Mouse (Mus musculus) natural killer cell, adult 2 months (primary cell): ENCODE data around the gene Ghrhr.

ENCODE experiments used
- DNase-seq, 2 experiments: peaks; one replicate each; pipeline ENCODE4 v3.0.0; 2022; ENCODE audit warnings: low spot score in 2 of 2

Ghrhr gene

DNA sequence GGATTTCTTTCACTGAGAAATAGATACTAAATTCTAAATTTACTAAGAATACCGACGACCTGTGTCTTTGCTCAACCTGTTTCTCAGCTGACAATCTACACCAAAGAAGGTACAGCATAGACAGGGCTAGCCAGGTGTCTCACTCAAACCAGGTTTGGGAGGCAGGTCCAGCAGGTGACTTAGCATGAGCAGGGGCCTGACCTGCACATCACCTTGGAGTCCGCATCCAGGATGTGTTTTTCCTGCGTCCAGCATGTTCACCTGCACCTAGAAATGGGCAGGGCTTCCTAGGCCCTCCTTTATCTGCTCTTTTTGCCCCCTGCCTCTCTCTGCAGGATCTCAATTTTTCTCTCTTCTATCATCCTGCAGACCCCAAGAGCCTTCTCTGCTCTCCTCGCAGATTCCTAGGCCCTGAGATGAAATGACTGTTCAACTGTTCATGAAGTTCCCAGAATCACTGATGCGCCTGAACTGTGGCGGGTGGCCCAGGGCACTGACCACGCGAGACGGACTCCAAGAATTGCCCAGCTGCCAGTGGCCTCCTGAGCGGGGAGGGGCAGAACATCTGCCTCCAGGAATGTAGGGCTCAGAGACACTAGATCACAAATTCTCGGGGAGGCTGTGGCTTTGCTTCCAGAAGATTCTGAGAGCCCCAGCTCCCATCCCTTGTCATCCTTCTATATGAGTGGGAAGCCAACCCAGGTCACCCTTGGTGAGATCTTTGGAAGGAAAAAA lies 22.2 kb upstream of the Ghrhr start:
- DNase-seq: no peak

DNA sequence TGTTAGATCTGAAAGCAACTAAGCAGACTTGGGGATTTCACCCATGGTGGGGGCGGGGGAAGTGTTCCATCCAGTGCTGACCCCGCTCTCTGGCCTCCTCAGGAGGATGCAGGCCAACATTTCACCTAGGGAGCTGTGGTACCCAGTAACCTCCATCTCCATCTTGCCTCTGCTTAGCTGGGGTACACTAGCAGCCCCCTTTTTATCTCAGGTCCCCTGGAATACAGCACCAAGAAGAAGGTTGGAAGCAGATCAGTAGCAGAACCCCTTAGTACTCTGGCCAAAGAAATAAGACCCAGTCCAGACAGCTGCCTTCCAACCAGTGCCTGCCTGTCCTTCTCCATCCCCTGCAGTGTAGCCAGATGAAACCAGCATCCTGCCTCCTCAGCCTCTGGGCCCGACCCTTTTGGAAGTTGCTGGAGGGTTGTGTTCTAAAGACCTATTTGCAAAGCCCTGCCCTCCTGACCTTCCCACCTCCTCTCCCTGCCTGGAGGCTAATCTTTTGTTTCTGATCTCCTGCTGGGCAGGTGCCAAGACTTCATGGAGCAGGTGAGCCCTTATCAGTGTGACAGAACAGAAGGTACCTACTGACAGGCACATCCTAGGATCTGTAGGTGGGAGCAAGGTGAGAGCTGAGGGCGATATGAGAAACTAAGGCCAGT lies 21.5 kb upstream of the Ghrhr start:
- no peak for DNase-seq

DNA sequence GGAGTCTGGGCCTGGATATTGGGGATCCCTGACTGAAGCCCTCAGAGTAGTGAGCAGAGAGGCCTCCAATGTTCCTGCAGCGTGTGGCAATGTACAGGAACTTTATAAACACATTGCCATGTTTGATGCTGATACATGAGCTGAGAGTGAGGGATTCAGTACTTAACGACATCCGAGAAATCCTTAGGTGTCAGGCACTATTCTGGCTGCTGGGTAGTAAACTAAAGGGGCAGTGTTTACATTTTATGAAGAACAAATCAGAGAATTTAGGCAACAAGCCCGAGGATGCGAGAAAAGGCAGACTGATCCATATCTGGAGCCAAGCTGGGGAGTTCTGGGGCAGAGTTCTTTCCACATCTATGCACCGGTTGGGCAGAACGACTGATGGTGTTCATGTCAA lies 20.5 kb upstream of the Ghrhr start:
- DNase-seq: no peak

DNA sequence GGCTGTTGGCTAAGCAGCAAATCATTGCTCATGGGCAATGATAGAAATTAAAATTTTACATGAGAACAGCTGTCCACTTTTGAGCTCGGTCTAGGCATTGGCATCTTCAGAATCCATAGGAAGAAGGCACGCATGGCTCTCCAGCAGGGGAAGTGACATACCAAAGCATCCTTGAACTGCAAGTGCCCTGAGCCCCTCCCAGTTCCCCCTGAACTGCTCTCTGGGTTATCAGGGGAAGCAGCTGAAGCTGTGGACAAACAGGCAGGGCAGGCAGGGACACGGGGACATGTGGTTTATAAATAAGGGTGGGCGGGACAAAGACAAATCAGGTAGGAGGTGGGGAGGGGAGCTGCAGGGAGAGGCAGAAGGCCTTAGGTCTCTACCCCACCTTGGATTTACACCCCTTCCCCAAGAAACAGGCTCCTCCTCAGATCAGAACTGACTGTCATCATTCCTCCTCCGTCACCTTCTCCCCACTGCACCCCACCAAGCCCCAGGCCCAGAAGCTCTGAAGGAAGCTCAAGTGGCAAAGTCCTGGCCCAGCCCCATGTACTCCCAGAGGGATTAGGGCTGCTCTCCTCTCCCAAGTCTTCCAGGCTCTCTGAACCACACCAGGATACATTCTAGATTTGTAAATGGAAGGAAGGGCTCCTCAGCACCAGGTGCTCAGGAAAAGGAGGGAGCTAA lies 19.9 kb upstream of the Ghrhr start:
- DNase-seq: no peak

DNA sequence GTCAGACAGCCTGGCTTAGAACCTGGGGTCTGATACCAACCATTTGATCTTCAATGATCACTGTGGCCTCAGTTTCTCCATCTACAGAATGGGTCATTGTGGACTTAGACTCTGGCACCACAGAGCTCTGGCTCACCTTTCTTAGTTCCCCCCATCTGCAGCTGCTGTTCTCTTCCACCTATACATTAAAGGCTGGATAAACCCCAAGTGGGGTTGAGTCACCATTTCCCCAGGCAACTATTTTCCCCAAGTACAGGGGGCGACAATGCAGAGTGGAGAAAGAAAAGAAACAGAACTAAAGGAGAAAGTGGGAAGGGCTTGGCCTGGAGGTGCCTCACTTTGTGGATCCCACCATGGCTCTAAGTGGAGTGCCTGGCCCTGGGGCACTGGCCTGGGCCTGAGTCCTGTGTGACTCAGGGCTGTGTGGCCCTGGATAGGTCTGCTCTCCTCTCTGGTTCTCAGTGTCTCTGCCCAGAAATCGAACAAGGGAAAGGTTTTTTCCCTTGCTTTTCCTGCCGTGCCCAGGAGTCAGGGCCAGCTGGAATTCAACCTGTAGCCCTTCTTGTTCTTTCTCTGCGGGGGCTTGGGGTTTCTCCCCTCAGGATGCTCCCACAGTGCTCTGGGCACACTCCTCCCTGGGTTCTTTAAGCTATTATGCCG lies 19.0 kb upstream of the Ghrhr start:
- DNase-seq: no peak

DNA sequence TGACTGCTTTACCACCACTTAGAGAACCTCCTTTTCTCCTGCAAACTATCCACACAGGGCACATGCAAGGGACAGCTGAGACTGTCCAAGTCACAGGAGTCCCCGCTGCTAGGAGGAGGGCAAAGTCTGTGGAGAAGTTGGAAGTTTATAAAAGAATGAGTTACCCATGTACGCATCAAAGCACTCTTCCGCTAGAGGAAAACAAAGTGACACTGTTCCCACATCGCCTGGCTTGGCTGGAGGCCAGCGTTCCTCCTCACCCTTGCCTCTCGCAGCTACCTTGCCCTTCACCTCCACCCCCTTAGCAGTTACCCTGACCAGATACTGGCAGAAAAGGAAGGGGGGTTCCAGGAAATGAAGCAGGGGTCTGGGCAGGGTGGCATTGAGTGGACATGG lies 18.5 kb upstream of the Ghrhr start:
- no peak for DNase-seq

DNA sequence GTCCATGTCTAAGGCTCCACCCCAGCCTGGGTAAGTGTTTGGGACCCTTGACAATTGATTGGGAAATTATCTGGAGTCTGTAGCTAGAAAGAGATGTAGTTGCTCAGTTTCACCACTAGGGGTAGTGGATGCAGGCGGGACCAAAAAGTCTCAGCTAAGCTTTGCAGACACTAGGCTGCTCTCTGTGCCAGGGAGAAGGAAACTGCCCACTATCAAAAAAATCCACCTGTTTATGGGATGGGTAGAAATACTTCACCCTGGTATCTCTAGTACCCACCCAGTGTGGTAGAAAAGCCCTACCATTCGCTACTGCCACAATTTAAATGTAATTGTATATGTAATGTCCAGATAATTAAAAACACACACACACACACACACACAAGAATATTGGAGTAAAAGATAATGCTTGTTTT lies 17.4 kb upstream of the Ghrhr start:
- no peak for DNase-seq

DNA sequence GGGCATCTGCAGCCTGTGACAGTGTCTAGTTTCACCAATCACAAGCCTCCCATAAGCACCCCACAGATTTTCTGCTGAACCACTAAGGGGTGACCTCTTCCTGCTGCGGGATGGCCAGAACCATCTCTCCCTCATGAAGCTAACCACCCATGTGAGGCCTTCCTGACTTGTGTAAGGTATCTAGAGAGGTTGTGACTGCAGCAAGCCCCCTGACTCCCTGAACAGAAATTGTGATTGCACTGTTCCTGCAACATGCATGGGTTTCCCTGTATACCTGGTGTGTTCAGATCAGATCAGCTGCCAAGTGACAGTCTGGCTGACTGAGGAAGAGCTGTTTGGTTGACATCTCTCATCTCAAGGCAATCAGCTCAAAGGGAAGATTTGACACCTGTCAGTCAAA lies 13.4 kb upstream of the Ghrhr start:
- no peak for DNase-seq

DNA sequence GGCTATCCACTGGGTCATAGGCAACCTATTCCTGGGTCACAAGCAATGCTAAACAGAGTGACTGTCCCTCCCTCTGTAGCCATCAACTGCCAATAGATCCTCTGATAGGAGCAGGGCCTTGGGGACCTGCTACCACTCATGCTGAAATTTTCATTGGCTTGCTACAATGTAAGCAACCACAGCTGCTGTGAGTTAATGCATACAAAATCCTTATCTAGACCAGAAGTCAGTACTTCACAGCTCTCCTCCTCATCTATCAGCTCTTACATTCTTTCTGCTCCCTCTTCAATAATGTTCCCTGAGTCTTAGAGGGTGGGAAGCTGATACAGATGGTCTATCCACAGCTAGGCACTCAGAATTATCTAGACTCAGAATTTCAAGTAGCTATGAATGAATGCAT lies 9.0 kb upstream of the Ghrhr start:
- DNase-seq: no peak

DNA sequence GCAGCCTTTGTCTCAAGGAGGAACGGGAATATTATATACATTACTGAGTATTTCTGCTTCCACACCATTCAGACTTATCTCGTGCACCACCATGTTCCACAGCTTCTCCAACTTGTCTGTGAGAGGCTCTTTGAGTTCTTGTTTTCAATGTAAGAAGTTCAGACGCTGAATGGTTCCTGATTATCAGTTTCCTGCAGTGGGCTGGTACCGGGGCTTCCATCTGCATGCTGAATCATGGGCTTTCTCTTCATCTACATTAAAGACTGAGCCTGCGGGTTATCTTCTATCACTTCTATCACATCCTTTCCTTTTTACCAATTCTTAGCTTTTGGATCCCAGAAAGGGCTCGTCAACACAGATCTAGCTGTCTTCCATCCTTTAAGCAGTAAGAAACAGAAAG lies 5.3 kb upstream of the Ghrhr start:
- no peak for DNase-seq

DNA sequence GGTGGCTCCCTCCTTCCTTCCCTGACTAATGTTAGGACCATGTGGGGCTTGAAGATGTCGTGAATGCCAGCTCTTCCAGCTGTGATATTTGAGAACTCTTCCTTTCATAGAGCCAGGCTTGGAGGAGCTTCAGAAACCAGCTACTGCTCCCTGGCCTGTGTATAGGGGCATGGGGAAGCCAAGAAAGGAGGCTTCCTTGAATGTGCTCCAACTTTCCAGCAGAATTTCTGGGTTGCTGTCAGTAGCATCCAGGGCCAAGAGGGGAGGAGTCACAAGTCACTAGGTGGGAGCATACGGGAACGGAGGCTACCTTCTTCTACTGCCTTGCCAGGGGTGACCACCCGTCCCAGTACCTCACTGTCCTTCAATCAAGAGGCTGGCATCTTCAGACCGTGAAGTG lies 416 bp downstream of the Ghrhr start:
- DNase-seq: no peak

DNA sequence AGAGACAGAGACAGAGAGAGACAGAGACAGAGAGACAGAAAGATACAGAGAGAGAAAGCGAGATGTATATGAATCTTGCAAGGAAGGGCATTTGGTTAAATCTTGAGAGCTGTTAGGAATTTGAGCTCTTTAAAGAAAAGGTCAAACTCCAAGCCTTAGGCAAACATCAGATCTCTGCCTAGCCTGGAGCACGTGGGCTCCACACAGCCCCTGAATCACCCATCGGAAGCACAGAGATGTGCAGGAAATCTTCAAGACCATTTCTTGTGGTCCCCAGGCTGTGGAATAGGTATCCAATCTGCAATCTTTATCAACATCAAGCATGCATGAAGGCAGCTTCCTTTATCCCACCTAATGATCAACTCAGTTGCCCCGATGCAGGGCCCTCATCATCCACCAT lies 1.4 kb downstream of the Ghrhr start:
- DNase-seq: no peak

DNA sequence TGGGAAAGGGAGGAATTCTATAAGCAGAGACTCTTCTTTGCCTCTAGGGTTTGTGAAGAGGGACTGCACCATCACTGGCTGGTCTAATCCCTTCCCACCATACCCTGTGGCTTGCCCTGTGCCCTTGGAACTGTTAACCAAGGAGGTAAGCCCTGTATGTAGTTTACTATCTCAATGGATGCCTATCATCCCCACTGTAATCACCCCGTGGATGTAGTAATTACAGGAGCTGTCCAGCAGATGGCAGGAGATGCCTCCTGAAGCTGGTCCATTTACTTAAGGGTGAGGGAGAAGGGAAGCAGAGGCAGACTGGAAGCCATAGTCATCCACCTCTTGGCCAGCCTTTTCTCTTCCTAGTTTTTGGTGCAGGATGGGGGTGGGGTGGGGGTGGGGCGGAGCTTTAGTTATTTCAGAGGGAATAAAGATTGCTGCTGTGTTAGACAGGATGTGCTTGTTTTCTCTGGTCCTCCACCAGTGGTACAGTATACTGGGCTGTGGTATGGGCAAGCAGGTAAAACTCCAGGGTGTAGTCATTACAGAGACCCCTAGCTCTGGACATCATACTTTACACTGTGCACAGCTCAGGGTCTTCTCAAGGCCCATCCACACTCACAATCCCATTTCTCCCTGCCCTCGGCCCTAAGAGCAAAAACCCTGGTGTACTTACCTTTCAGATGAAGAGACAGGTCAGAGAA lies 3.7 kb downstream of the Ghrhr start:
- no peak for DNase-seq

DNA sequence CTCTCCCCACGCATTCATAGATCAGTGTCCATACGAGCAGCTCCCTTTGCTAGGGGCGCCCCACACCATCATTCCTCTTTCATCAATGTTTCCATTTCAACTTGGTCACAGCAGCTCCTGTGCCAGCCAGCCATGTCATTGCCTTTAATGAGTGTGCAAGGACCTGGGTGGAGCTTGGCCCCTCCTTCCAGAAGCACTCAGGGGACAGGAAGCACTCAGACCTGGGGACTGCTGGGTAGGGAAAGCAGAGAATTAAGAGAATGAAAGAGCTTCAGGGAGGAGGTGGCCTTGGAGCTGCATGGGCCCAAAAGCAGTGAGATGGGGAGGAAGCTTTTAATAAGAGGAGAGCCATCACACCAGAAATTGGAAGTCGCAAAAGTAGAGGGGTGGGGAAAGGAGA lies 5.9 kb downstream of the Ghrhr start:
- DNase-seq: no peak

DNA sequence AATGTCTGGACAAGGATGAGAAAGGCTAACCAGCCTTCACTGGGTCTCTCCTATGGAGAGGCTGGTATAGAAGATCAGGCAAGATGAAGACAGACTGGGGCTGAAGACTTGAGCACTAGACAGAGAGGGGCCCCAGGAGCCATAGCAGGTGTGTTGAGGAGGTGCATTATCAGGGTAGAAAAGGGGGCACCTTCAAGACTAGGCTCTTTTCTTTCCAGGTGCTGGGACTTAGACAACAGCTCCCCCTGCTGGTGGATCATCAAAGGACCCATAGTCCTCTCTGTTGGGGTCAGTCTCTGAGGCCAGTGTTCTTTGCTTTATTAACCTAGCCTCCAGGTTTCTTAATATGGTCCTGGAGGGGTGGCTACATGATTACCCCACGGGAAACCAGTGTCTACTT lies 7.8 kb downstream of the Ghrhr start:
- DNase-seq: peak; percentile 6 to 26

DNA sequence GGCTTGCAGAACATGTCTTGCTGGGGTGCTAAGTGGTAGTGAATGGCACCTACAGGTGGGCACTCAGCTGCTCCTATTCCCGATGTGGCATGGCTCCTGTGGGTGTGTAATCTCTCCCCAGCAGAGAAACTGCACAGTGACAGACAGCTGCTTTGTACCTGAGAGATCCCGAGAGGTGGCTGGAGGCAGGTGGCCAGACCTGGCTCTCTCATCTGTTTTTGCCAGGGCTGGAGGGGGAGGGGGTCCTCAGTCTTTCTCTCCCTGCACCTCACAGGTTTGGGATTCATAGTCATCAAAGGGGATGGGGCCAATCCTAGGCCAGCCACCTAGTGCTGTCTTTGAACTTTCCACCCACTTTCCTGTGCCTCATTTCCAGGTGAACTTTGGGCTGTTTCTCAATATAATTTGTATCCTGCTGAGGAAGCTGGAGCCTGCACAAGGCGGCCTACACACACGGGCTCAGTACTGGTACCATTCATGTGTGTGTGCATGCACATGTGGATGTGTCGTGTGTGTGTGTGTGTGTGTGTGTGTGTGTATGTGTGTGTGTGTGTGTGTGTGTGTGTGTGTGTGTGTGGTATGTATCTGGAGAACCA lies 8.4 kb downstream of the Ghrhr start:
- no peak for DNase-seq

DNA sequence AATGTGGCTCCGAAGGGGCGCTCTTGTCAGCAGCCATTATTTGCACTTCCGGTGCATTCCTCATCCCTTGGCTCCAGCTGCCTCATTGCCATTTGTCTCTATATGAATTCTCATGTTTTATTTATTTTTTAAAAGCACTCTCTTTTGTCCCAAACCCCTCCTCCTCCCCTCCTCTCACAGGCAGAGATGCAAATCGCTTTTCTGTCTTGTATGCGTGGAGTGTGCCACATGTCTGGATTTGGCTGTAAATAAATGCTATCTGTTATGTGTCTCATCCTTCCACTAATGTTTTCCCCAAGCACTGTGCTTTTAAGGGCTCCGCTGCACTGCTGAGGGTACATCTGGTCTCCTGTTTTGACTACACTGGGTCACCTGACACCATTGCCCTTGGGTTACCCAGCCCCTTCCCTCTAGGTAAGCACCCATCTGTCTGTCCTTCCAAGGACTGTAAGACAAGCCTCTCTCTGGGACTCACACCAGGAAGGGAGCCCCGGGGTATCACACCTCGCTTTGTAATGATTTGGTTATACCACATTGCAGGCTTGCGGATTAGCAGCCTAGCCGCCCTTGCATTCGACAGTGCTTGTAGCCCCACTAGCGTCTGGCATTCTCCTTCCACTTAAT lies 12.6 kb downstream of the Ghrhr start:
- no peak for DNase-seq

DNA sequence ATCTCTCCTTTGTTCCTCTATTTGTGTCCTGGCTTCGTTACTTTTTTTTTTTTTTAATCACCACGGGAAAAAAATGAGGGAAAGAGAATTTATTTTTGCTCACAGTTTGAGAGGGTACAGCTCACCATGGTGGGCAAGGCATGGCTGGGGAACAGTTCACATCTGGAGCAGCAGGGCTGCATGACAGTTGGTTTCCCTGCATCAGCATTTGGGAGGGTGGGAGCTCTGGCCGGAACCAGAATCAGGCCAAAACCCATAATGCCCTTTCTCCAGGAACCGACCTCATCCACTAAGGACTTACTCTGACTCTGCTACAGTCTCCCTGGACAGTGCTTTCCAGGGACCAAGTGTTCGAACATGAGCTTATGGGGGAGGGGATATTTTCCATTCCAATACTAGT lies 13.2 kb downstream of the Ghrhr start:
- DNase-seq: no peak

DNA sequence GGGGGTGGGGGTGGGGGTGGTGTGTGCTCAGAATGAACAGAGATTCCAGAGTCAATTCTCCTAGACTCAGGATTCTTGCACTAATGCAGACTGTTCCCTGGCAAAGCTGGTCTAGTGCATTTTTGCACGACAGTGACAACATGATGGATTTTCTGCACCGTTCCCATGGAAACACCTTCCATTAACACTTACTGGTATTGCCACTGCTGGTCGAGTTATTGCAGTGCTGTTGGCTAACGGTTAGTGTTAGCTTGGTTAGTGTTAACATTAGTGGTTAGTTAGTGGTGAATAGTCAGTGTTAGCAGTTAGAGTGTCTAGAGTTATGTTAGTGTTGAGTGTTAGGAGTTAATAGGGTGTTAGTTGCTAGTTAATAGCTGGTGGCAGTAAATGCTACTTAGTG lies 15.7 kb downstream of the Ghrhr start:
- no peak for DNase-seq

DNA sequence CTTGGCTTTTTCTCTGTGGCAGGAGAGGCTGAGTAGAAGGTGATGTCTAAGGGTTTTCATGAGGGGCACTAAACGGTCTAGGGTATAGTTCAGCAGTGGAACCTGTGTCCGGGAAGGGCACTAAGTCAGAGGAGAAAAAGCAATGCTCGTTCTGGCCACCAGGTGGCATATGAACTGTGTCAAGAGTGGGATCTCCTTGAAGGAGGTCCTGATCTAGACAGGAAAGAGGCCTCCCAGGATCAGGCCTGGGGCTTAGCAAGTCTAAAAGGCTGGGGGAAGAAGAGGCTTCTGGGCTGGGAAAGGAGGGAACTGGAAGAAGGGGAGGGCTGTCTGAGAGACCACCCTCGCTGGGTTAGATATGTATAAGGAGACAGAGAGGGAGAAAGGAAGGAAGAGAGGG lies 16.4 kb downstream of the Ghrhr start:
- peak in 1 of 2 experiments; percentile 4 for DNase-seq

DNA sequence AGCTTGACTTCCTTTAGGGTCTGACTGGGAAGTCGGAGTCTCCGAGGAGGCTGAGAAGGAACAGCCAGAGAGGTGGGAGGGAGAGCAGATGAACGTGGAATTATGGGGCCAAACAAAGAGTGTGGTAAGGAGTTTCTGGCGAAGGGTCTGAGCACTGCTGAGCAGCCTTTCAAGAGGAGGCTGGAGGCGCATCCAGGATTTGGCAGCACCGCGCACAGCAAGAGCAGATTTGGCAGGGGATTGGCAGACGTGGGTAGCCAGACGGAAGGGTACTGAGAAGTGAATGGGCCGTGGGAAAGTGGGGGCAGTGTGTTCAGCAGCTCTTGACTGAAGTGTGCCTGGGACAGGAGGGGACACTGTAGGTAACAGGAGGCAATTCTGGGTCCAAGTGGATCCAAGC lies 18.8 kb downstream of the Ghrhr start:
- no peak for DNase-seq
